Comparison of ENCODE assay signal across 26 mouse cellular contexts in the genomic region with DNA sequence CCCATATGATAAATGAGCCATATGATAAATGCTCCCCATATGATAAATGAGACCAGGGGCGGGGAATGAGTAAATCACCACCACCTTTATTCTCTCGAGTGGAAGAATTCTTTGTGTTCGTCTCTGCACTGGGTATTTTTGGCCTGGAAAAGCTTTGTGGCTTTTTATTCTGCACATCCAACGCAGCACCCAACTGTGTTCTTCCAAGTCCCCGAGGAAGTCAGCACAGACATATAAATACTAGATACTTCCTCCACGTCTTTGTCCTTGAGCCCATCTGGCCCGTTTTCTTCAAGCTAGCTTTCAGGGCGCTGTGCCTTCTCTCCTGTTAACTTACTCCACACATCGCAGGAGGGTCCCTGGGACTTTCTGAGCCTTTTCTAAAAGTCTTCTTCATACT. TPM values are rescaled to one million over a fixed set of nuclear protein-coding genes. Genes with fewer than 3 reads are reported as not detected.
DNase-seq lines count a peak whose midpoint lies in the region; ATAC-seq lines count a peak whose summit lies in the region.
"Had no signal": no experiment of that assay in that cellular context is flagged by ENCODE, and none has a peak within 500 bp of the region (broad histone marks: within the 10 kb centered on the region; RNA-seq: fewer than 3 reads in every experiment).

No protein-coding gene starts in this region.

- intact Hi-C loops in left cerebral cortex, postnatal 14 days (cut with DNase I) = no loop called here
- intact Hi-C loops in left cerebral cortex, postnatal 4 days (cut with DNase I) = no loop called here

- H3K36me3 ChIP-seq in macrophage (ENCODE audit: inconsistent target) = no peaks in the 10 kb centered on the region
- H3K36me3 ChIP-seq in midbrain, embryonic 15.5 days (replicated peaks) = no peaks in the 10 kb centered on the region
- H3K36me3 ChIP-seq: forebrain, embryonic 12.5 days; liver, embryonic 13.5 days had no signal

- peaks cover 18% of the 10 kb centered on the region for H3K79me2 ChIP-seq in macrophage (ENCODE audit: inconsistent target)

- H3K27me3 ChIP-seq in midbrain, embryonic 15.5 days (replicated peaks) = no peaks in the 10 kb centered on the region
- H3K27me3 ChIP-seq: heart, embryonic 15.5 days had no signal

- peak; percentile 69 to 78 for DNase-seq in frontal cortex, adult 2 months (ENCODE audit: extremely low spot score in 1 of 2, low spot score in 1 of 2)
- DNase-seq in frontal cortex, postnatal 25 days (ENCODE audit: low spot score in 2 of 2) = no peak
- DNase-seq in left cerebral cortex, postnatal 14 days (ENCODE audit: low spot score in 2 of 2) = peak; percentile 65 to 69
- DNase-seq in left cerebral cortex, postnatal 4 days = no peak
- DNase-seq in brain, adult 2 months (ENCODE audit: low read depth, low spot score) = peak; percentile 86
- no peak for DNase-seq in heart, adult 18-20 months
- DNase-seq: adrenal gland, postnatal 25 days; cerebellum, adult 11 months; cerebellum, postnatal 14 days; gastrocnemius, postnatal 14 days; heart, postnatal 36 days; kidney, adult 9 months; kidney, postnatal 14 days; liver, embryonic 13.5 days; lung, adult 2 months; spleen, adult 18-20 months; thymus, postnatal 25 days had no signal

- no peak overlapping the region for H3K4me3 ChIP-seq in macrophage (ENCODE audit: inconsistent target)
- H3K4me3 ChIP-seq in midbrain, embryonic 15.5 days = no peak overlapping the region
- H3K4me3 ChIP-seq: embryonic facial prominence, embryonic 12.5 days; erythroblast, embryonic 14.5 days; forebrain, embryonic 12.5 days; heart, embryonic 15.5 days; hindbrain, embryonic 13.5 days; liver, embryonic 13.5 days had no signal

- 0 out of 2 replicates have a peak overlapping the region, but pooled peaks have one; percentile 13 for H3K27ac ChIP-seq in macrophage
- H3K27ac ChIP-seq in midbrain, embryonic 15.5 days = no peak overlapping the region
- H3K27ac ChIP-seq: embryonic facial prominence, embryonic 12.5 days; forebrain, embryonic 12.5 days; heart, embryonic 15.5 days; hindbrain, embryonic 13.5 days; liver, embryonic 13.5 days had no signal

- 82% methylated on average over 9 of the region's 9 CpGs for WGBS in macrophage (ENCODE audit: missing documents)
- WGBS in midbrain, embryonic 15.5 days = 82% methylated on average over 9 of the region's 9 CpGs

- H3K4me1 ChIP-seq in midbrain, embryonic 15.5 days = peaks cover 20% of the 10 kb centered on the region

- no peaks in the 10 kb centered on the region for H3K9me3 ChIP-seq in midbrain, embryonic 15.5 days
- H3K9me3 ChIP-seq: embryonic facial prominence, embryonic 12.5 days; forebrain, embryonic 12.5 days; heart, embryonic 15.5 days; hindbrain, embryonic 13.5 days; liver, embryonic 13.5 days had no signal

- no peak overlapping the region for H3K9ac ChIP-seq in midbrain, embryonic 15.5 days
- H3K9ac ChIP-seq: embryonic facial prominence, embryonic 12.5 days; forebrain, embryonic 12.5 days; heart, embryonic 15.5 days; hindbrain, embryonic 13.5 days; liver, embryonic 13.5 days had no signal

- no peak overlapping the region for H3K4me2 ChIP-seq in midbrain, embryonic 15.5 days
- H3K4me2 ChIP-seq: embryonic facial prominence, embryonic 12.5 days; forebrain, embryonic 12.5 days; heart, embryonic 15.5 days; hindbrain, embryonic 13.5 days; liver, embryonic 13.5 days had no signal

- ATAC-seq in midbrain, embryonic 15.5 days (replicated peaks) = no peak
- ATAC-seq: CD4-positive, CD25-positive, alpha-beta regulatory T cell, adult 4 months; midbrain, embryonic 16.5 days had no signal

RNA-seq across cellular contexts. Expression of gene Jdp2, which starts 4.9 kb away (rescaled TPM):
- 45.8 and 51.8 TPM in 2 replicates for polyA plus RNA-seq in frontal cortex, adult 2 months (2012; rRNA removed)
- 10 to 100 TPM; 45.5 to 68.8 TPM for total RNA-seq in left cerebral cortex, postnatal 14 days (2021)
- 10 to 100 TPM; 16.4 to 19.1 TPM for total RNA-seq in left cerebral cortex, postnatal 4 days (2021)
- 100 to 1,000 TPM in 11 of 26 experiments, 10 to 100 TPM in 13, 1 to 10 TPM in 2; 5.1 to 753 (median 54.6) TPM for total RNA-seq in macrophage (2018; cell fraction: chromatin; rRNA removed)
- 100 to 1,000 TPM in 5 of 26 experiments, 10 to 100 TPM in 15, 1 to 10 TPM in 6; 6.1 to 312 (median 15.1) TPM for total RNA-seq in macrophage (2018; cell fraction: cytosol; rRNA removed)
- total RNA-seq in macrophage (2018; cell fraction: nucleus; rRNA removed) = 100 to 1,000 TPM in 9 of 26 experiments, 10 to 100 TPM in 16, 1 to 10 TPM in 1; 5.7 to 459 (median 64.5) TPM
- 7.6 to 16.1 TPM (median 12.0 TPM) in 3 replicates for polyA plus RNA-seq in macrophage (2018)
- 0.83 and 0.92 TPM in 2 replicates for polyA plus RNA-seq in midbrain, embryonic 15.5 days (2015; fragmentation: Nextera tagmentation; extraction: Ambion mirVana)
- total RNA-seq in heart, adult 18-20 months (2021) = 10 to 100 TPM; 14.8 to 16.5 TPM

Comparison
In these comparisons a context has a peak if more than half of its experiments do, and no peak if none do; other contexts are left out.
1. DNase-seq: peak in frontal cortex, adult 2 months (2 of 2), left cerebral cortex, postnatal 14 days (2 of 2) and brain, adult 2 months (single experiment); none in frontal cortex, postnatal 25 days (0 of 2), left cerebral cortex, postnatal 4 days (single experiment) and heart, adult 18-20 months (0 of 2).